Mouse (Mus musculus) layer of hippocampus, adult 9-10 months (tissue): ENCODE data around the gene Astn2.

Experiments used
- DNase-seq: peaks from one replicate; pipeline ENCODE4 v3.0.0; 2022; ENCODE audit warnings: low spot score

The Astn2 gene

DNA sequence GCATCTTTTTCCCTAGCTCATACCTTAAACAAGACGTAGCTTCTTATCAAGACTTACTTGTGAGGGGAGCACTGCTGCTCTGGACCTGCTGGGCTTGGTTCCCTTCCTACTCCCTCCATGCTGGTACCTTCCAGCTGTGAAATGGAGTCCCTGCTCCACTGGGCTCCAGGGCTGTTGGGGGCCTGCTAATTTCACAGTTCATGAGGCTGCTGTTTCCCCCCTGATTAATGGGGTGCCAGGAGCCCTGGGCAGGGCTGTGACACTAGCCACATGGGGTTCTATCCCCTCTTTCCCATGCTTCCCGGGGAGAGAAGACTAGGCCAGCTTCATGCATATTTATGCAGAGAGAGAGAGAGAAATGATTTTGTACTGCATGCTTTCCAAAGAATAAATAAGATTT, 234.9 kb downstream of the Astn2 start:
- DNase-seq: no peak

DNA sequence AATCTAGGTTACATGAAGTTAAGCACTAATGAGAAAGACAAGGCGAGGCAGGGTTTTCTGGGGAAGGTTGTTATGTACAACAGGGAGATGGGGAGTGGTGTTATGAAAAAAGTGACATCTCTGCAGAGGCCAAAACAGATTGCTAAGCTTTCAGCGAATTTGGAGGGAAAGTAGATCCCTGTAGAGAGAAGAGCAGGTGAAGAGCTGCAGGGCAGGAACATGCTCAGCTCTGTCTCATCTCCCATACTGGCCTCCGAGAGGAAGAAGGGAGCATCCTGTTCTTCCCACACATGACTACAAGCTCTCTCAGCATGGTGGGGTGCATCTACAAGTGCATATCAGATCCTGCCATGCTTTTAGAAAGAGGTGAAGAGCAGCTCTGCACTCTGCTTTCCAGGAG, 245.7 kb downstream of the Astn2 start:
- no peak for DNase-seq

DNA sequence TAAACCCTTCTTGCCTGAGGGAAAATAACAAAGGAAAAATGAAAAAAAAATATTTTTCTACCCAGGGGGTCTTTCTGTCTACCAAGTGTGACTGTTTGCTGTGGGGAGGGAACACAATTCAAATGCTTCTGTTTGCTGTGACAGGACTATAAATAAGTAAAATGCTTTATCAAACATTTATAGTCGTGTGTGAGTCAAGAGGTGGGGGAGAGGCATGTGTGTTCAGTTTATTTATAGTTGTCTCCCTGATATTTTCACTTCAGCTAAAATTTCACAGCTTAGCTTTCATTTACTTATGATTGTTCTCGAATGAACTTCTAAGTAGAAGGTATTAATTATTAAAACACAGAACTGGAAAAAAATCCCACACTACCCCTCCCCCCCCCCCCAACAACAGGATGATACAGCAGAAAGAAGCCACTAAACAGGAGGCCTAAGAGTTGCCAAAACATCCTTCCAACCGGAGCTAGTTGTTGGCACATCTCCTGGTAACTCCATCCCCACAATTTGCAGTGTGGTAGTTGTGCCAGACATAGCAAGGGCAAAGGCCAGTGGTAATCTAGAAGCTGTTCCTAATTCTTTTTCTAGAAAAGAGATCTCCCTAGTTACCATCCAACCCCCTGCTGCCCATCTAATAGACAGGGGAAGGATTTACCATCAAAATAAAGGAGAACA, 246.8 kb downstream of the Astn2 start:
- DNase-seq: no peak

- DNase-seq: no peak
Observed at GRCm38 (mm10) chr4:66146546-66146945, 257.9 kb downstream of the Astn2 start.

DNA sequence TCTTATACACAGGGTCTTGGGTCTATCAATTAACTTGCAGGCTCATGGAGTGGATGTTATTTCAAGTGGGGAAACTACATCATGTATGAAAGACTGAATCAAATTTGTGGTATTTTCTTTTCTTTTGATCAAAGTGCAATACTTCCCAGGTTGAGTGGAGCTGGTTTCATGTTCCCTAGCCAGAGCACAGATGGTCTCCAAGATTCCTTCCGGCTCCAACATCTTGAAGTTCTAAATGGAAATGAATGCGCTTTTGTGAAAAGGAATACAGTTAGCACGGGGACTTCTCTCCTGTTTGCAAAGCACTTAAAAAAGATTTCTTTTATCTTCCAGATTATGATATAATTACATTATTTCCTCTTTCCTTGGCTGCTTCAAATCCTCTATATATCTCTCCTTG, 278.2 kb downstream of the Astn2 start:
- DNase-seq: peak; percentile 10

- no peak for DNase-seq
Observed at GRCm38 (mm10) chr4:66122766-66123358, 281.5 kb downstream of the Astn2 start.

DNA sequence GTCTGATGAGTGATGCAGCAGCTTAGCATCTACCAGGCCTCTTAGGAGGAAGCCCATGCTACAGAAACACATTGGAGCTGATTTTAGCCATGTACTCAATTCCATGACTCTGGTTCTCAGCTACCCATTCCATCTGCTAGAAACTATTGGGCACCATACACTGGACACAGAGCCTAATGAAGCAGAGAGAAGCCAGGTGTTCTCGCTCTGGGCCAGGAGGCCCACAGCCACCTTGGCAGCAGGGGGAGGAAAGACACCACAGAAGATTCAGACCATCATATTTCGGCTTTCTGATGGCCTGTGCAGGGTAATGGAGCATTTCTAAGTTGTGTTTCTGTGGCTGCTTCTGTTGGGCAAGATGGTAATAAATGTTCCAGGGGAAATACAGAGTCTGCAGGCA, 290.2 kb downstream of the Astn2 start:
- DNase-seq: no peak

DNA sequence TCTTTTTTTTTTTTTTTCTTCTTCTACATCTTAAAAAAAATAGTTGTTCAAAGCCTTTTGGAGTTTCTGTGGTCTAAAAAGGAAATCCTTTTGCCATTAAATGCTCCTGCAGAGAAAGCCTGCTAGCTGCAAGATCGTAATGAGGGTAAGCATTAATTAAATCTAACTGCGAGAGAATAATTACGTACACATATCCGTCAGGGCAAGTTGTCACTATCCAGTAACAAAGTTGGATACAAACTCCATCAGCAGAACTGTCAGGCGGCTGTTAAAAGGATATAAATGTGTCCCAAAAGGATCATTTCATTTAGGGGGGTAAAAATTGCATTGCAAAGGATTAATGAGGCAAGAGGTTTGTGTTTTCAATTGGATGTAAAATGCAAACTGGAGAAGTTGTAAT, 302.4 kb downstream of the Astn2 start:
- no peak for DNase-seq

DNA sequence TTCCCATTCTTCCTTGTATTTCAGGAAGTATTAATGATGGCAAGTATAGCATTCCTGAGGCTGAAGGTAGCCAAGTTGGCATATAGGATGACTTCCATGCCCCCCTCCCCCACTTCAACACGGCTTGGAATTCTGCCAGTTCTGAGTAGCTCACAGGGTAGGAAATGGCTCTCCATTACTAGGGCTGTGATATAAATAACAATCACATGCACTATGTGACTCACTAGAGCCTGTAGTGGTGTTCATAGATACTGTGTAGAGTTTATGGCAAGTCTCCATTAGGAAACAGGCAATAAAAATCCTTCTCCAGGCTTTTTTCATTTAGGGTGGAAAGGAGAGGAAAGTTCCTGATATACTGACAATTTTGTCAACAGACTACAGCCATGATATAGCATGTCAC, 306.8 kb downstream of the Astn2 start:
- DNase-seq: no peak

DNA sequence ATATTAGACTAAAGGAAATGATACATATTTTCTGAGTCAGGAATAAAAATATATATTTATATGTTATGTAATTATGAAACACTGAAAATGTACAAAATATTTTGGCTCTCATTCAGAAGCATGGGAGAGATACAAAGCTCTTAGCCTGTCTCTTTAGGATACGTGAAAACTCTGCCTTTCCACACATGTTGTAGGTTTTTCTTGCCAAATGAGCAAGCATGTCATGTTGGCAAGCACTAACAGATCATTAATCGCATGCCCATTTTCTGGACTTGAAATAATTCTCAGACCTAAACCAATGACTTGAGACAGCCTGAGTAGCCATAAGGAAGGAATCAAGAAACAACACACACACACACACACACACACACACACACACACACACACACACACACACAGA, 308.3 kb downstream of the Astn2 start:
- DNase-seq: no peak

DNA sequence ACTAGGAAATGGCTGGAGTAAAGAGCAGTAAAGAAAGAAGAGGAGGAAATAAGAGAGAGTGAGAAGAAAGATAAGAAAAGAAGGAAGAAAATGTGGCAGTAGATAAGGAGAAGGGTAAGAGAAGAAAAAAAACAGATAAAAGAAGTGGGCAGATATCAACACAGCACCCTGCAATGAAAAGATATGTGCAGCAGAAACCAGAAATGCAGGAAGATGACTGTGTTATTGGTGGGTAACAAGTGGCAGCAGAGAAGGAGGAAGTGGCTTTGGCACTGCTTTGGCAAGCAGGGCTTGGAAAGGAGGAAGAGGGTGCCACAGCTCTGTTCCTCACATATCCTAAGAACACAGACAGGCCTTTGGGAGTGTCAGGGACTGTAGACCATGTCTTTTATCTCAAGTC, 347.2 kb downstream of the Astn2 start:
- DNase-seq: no peak

DNA sequence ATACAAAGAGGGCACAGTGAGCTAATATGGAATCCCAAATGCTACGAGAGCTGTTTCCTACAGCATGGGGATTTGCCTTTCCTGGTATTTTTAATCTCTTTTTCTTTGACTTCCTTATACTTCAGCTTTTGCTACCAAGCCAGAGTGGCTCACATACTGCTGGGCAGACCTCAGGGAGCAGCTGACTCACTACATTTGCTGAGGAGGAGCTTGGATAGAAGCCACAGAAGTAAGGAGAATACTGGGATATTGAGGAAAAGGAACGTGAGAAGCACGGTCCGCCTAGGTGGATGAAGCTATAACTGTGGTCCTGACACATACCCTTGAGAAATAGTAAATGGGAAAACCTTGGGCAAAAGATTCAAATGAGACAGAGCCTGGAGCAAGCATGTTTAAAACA, 348.7 kb downstream of the Astn2 start:
- no peak for DNase-seq

DNA sequence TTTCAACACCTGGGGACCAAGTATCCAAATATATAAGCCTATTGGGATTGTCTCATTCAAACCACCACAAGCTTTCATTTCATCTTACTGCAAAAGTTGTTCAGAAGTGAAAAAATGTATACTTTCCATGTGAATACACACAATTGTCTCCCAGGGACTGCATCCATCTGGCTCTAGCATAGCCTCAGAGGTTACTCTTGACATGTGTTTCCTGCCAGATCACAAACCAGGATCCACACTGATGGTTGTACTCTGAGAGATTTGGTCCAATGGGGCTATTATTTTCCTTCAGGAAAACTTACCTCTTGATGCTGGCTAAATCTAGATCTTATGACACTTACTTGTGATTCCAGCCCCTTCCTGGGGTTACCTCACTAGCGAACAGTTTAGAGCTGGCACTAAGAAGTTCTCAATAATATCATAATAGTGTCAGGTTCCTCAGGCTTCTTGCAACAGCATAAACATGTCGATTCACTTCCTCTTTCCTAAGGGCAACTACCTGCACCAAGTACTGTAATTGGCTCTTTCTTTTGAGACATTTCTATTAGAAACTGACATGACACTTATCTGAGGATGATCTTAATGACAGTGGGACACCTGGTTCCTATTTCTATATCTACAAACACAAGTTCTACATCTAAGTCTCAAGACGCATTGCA, 361.3 kb downstream of the Astn2 start:
- no peak for DNase-seq

- no peak for DNase-seq
Observed at GRCm38 (mm10) chr4:66033826-66034225, 370.6 kb downstream of the Astn2 start.

DNA sequence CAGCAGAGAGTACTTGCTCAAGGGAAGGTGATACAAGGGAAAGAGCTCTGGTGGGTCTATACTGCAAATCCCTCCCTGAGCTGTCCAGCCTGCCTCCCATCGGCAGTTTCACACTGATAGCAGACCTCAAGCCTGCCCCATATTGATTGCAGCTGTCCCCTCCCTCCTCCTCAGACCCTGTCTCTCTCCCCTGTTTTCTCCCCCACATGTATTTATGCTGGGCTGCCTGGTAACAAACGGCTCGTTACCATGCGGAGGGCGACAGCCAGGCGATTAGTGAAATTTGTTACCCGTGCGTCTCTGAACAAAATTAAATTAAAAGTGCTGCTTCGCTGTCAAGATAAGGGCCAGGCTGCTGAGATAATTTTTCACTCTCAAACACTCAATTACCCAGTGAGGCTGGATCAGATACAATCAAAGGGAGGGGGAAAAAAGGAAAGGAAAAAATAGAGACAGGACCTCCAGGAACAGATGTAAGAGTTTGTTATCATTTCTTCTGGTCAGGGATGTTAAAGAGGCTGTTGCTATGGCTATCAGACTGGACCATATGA, 373.0 kb downstream of the Astn2 start:
- no peak for DNase-seq

GRCm38 (mm10) chr4:66029901-66030300, 374.5 kb downstream of the Astn2 start:
- no peak for DNase-seq

DNA sequence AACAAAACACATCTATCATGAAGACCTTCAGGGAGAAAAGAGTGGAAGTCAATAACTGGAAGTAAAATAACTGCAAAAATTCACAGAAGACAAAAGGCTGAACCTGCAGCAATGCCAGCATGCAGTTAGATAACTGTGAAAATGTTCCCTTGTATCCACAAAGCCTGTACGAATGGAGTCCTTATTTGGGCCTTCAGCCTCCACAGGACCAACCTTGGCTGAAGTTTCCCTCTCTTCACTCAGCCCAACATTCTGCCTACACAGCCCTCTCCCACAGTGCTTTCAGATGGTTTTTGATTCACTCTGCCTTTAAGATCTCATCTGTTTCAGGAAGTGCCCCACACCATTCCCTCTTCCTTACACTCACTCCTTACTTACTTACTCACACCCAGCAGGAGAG, 376.5 kb downstream of the Astn2 start:
- no peak for DNase-seq

- DNase-seq: no peak
Observed at GRCm38 (mm10) chr4:66025393-66026062, 378.9 kb downstream of the Astn2 start.

DNA sequence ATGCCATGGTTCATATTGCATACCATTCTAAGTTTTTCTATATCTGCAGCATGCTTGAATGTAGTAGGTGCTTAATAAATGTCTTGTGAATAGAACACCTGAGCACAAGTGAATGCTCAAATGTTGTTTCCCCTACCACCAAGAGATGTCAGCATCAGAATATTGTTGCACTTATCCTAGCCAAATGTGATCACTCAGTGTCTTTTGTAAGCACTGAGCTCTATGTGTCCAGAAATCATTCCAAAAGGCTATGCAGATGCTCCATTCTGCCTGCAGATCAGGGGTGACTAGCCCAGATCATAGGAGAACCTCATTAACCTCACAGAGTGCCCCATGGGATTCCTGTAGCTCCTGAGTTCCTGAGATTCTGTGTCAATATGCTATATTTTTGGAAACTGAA, 401.5 kb downstream of the Astn2 start:
- no peak for DNase-seq

DNA sequence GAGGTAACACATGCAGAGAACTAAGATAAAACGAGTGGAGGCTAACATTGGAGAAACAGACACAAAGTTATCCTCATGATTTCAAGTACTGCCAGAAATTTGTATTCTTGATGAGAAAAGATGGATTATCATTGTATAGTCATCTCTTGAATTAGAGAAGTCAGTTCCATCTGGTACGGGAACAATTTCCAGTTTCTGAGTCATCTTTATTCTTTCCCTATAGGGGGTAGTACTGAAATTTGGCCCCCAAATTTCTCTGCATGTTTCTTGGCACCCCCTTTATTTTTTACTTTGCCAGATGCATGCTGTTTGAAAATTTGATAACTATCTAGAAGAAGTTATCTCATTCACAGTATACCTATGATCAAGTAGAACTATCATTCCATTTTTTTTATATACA, 420.8 kb downstream of the Astn2 start:
- no peak for DNase-seq

DNA sequence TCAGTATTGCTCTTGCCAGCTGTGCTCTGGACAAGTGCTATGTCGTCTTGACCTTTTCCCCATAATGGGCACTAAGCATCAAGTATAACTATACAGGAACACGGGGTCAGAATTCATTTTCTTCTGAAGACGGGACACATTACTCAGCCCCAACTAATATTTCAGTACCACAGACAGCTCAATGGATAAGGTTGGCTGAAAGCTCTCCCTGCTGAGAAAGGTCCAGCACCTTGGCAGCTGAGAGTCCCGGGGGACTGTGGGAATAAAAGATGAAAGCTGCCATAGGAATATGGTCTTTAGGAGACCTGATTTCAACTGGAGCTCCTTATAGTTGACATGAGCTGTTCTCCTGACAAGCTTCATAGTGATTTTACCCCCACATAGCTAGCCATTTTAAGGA, 421.5 kb downstream of the Astn2 start:
- no peak for DNase-seq

- no peak for DNase-seq
Observed at GRCm38 (mm10) chr4:65976251-65976650, 428.2 kb downstream of the Astn2 start.

DNA sequence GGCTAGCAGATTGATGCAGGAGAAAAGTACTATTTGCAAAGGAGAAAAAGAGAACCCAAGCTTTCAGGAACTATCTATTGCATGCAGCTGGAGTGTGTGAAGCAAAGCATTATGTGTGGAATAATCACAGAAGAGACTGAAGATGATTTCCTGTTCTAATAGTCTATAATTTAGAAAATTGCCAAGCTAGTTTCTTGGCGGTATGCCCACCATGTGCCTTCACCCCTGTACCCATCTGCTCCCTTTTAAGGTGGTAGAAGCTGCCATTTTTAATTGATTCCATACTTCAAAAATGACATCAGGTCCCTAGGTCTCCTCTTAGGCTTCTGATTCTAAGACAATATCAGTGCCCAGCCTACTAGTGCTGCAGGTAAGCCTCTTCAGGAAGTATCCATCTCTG, 432.0 kb downstream of the Astn2 start:
- DNase-seq: no peak
